In genomic region chr9:44338574-44338973, GRCm38 (mm10) we compare ENCODE assay signal across 16 mouse cellular contexts. TPM values are rescaled to one million over a fixed set of nuclear protein-coding genes. Genes with fewer than 3 reads are reported as not detected.
DNase-seq lines count a peak whose midpoint lies in the region; ATAC-seq and TF ChIP-seq lines count a peak whose summit lies in the region.
"Had no signal": no experiment of that assay in that cellular context is flagged by ENCODE, and none has a peak within 500 bp of the region (broad histone marks: within the 10 kb centered on the region; RNA-seq: fewer than 3 reads in every experiment).

No protein-coding gene starts in this region.

- peaks cover 51% of the 10 kb centered on the region for H3K36me3 ChIP-seq in heart, embryonic 12.5 days
- peaks cover 39% of the 10 kb centered on the region for H3K36me3 ChIP-seq in liver, embryonic 11.5 days (ENCODE audit: control insufficient read depth, insufficient read depth, low read length)
- H3K36me3 ChIP-seq in MEL (ENCODE audit: control insufficient read depth in 1 of 2, insufficient read depth in 2 of 2, low read length in 2 of 2): peaks cover 0 to 27% of the 10 kb centered on the region in 2 experiments; a peak in 3 of 4 replicates
- H3K36me3 ChIP-seq in liver, embryonic 14.5 days (replicated peaks; ENCODE audit: control insufficient read depth, insufficient read depth, low read depth): peaks cover 72% of the 10 kb centered on the region

- TF ChIP-seq POLR2A in MEL (IDR thresholded peaks at IDR 0.05; ENCODE audit: control insufficient read depth in 1 of 2, insufficient read depth in 1 of 2, low read depth in 1 of 2, low read length in 2 of 2, poor library complexity in 1 of 2): no peak

- TF ChIP-seq RAD21 in MEL (IDR thresholded peaks at IDR 0.05; ENCODE audit: low read depth, low read length): no peak; the same call in none of the 2 replicates

- TF ChIP-seq EP300 in MEL (IDR thresholded peaks at IDR 0.05; ENCODE audit: low read depth in 1 of 2, low read length in 2 of 2): no peak
- no peak for TF ChIP-seq EP300 in liver, embryonic 14.5 days (IDR thresholded peaks at IDR 0.05; ENCODE audit: low read depth)

- 84% methylated on average over 5 of the region's 5 CpGs for WGBS in heart, embryonic 12.5 days
- WGBS in liver, embryonic 11.5 days: 87% methylated on average over 5 of the region's 5 CpGs
- 65% methylated on average over 5 of the region's 5 CpGs for WGBS in liver, embryonic 14.5 days (ENCODE audit: insufficient replicate concordance)

- peak; percentile 19 to 52 (median 28); a peak in 3 of 6 replicates for TF ChIP-seq CTCF in MEL (IDR thresholded peaks at IDR 0.05 in 2 of 3, conservative IDR thresholded peaks at IDR 0.05 in 1 of 3; ENCODE audit: control insufficient read depth in 1 of 3, insufficient read depth in 1 of 3, low read depth in 2 of 3, low read length in 3 of 3, poor library complexity in 1 of 3, severe bottlenecking in 1 of 3)
- peak; percentile 51; the same call in 1 of the 2 replicates for TF ChIP-seq CTCF in liver, embryonic 14.5 days (IDR thresholded peaks at IDR 0.05; ENCODE audit: low read depth)

- H3K27ac ChIP-seq in heart, embryonic 12.5 days (ENCODE audit: poor library complexity, severe bottlenecking): no peak overlapping the region
- H3K27ac ChIP-seq in liver, embryonic 11.5 days (ENCODE audit: low read depth, low read length): 0 out of 2 replicates have a peak overlapping the region, but pooled peaks have one; percentile 21
- no peak overlapping the region for H3K27ac ChIP-seq in MEL (ENCODE audit: control insufficient read depth, low read depth, low read length)
- peak overlapping the region; percentile 97 for H3K27ac ChIP-seq in liver, embryonic 14.5 days
- H3K27ac ChIP-seq: neural tube, embryonic 15.5 days had no signal

- H3K4me1 ChIP-seq in heart, embryonic 12.5 days (replicated peaks): peaks cover 36% of the 10 kb centered on the region
- peaks cover 20% of the 10 kb centered on the region for H3K4me1 ChIP-seq in liver, embryonic 11.5 days (replicated peaks; ENCODE audit: control insufficient read depth, insufficient read depth, low read length)
- H3K4me1 ChIP-seq in MEL (ENCODE audit: control insufficient read depth in 1 of 2, insufficient read depth in 2 of 2, low read length in 2 of 2): peaks cover 8 to 23% of the 10 kb centered on the region in 2 experiments
- peaks cover 11 to 18% of the 10 kb centered on the region in 2 experiments for H3K4me1 ChIP-seq in liver, embryonic 14.5 days (replicated peaks; ENCODE audit: control insufficient read depth in 2 of 2, insufficient read depth in 2 of 2, low read length in 1 of 2)

- DNase-seq in heart, postnatal 4 days: no peak
- DNase-seq in liver, embryonic 11.5 days (ENCODE audit: low spot score): no peak
- no peak for DNase-seq in liver
- DNase-seq in MEL (ENCODE audit: low read depth, low spot score): peak; percentile 60
- DNase-seq in liver, embryonic 14.5 days (ENCODE audit: low read depth in 3 of 3, low spot score in 3 of 3): peak in 1 of 3 experiments; percentile 47
- no peak for DNase-seq in urinary bladder, postnatal 4 days (ENCODE audit: low spot score in 2 of 2)
- DNase-seq in adrenal gland, postnatal 14 days: no peak
- DNase-seq: cerebellum, postnatal 14 days; kidney, postnatal 10 days; retina, postnatal 1 day had no signal

- no peaks in the 10 kb centered on the region for H3K27me3 ChIP-seq in heart, embryonic 12.5 days (replicated peaks)
- no peaks in the 10 kb centered on the region for H3K27me3 ChIP-seq in liver, embryonic 11.5 days (replicated peaks; ENCODE audit: control insufficient read depth, insufficient read depth, low read length)
- no peaks in the 10 kb centered on the region for H3K27me3 ChIP-seq in MEL (ENCODE audit: control insufficient read depth in 1 of 2, insufficient read depth in 2 of 2, low read length in 2 of 2)
- H3K27me3 ChIP-seq in liver, embryonic 14.5 days (ENCODE audit: control insufficient read depth, insufficient read depth, low read length): no peaks in the 10 kb centered on the region
- H3K27me3 ChIP-seq: forebrain, embryonic 12.5 days; lung, embryonic 15.5 days; neural tube, embryonic 15.5 days; stomach, embryonic 15.5 days had no signal

- no peak overlapping the region for H3K9ac ChIP-seq in heart, embryonic 12.5 days
- no peak overlapping the region; the same call in 1 of the 2 replicates for H3K9ac ChIP-seq in liver, embryonic 11.5 days (ENCODE audit: low read depth, low read length)
- no peak overlapping the region for H3K9ac ChIP-seq in MEL (ENCODE audit: control insufficient read depth, low read depth, low read length, poor library complexity, severe bottlenecking)
- peak overlapping the region; percentile 99 for H3K9ac ChIP-seq in liver, embryonic 14.5 days (replicated peaks)
- H3K9ac ChIP-seq: forebrain, embryonic 12.5 days; lung, embryonic 15.5 days; neural tube, embryonic 15.5 days; stomach, embryonic 15.5 days had no signal

- H3K9me3 ChIP-seq in heart, embryonic 12.5 days (replicated peaks): no peaks in the 10 kb centered on the region
- H3K9me3 ChIP-seq in liver, embryonic 11.5 days (ENCODE audit: control insufficient read depth, low read length): no peaks in the 10 kb centered on the region
- H3K9me3 ChIP-seq in MEL (replicated peaks; ENCODE audit: insufficient read depth, low read length): no peaks in the 10 kb centered on the region
- H3K9me3 ChIP-seq in liver, embryonic 14.5 days (ENCODE audit: control insufficient read depth, low read length): no peaks in the 10 kb centered on the region
- H3K9me3 ChIP-seq: lung, embryonic 15.5 days; neural tube, embryonic 15.5 days; stomach, embryonic 15.5 days had no signal

- peaks cover 49% of the 10 kb centered on the region for H3K79me2 ChIP-seq in MEL (ENCODE audit: control insufficient read depth, insufficient read depth, low read length, poor library complexity)

- peak overlapping the region; percentile 69; the same call in 1 of the 2 replicates for H3K4me2 ChIP-seq in heart, embryonic 12.5 days
- H3K4me2 ChIP-seq in liver, embryonic 11.5 days: peak overlapping the region; percentile 91
- H3K4me2 ChIP-seq in liver, embryonic 14.5 days (ENCODE audit: low read depth): peak overlapping the region; percentile 98
- H3K4me2 ChIP-seq: neural tube, embryonic 15.5 days had no signal

- ATAC-seq in heart, embryonic 12.5 days (ENCODE audit: insufficient number of reproducible peaks, low FRiP score): no peak
- no peak for ATAC-seq in liver, embryonic 11.5 days (replicated peaks; ENCODE audit: low FRiP score)
- no peak for ATAC-seq in liver, embryonic 14.5 days (ENCODE audit: insufficient read depth)
- ATAC-seq: activated CD4-positive, CD25-positive, alpha-beta regulatory T cell, adult 4 months had no signal

- H3K4me3 ChIP-seq in heart, embryonic 12.5 days: no peak overlapping the region
- peak overlapping the region; percentile 96 for H3K4me3 ChIP-seq in liver, embryonic 11.5 days (ENCODE audit: low read depth, low read length)
- no peak overlapping the region for H3K4me3 ChIP-seq in MEL (ENCODE audit: control insufficient read depth in 1 of 2, insufficient read depth in 1 of 2, low read depth in 2 of 2, low read length in 2 of 2)
- H3K4me3 ChIP-seq in liver, embryonic 14.5 days (ENCODE audit: insufficient read depth in 1 of 2, low read depth in 2 of 2, low read length in 2 of 2): peak overlapping the region; percentile 95 to 97
- H3K4me3 ChIP-seq: lung, embryonic 15.5 days; neural tube, embryonic 15.5 days; stomach, embryonic 15.5 days had no signal

RNA-seq across cellular contexts. Expression of gene H2afx, which starts 4.1 kb away (rescaled TPM):
- 221 and 231 TPM in 2 replicates for polyA plus RNA-seq in heart, embryonic 12.5 days (2016; fragmentation: Nextera tagmentation; extraction: Ambion mirVana)
- total RNA-seq in heart, postnatal 4 days (2021): 100 to 1,000 TPM; 157 to 164 TPM
- 250 TPM in 2 replicates for polyA plus RNA-seq in liver, embryonic 11.5 days (2014; fragmentation: Nextera tagmentation; extraction: Ambion mirVana)
- total RNA-seq in MEL (2012; rRNA removed): 805 and 828 TPM in 2 replicates
- polyA plus RNA-seq in MEL (2012; ENCODE audit: insufficient read depth in 1 of 2, insufficient read length in 2 of 2, low read depth in 1 of 2, low replicate concordance in 2 of 2, missing spikeins in 1 of 2): 10 to 100 TPM in 1 of 2 experiments, not detected in 1; 89.6 TPM
- 177 and 217 TPM in 2 replicates for polyA plus RNA-seq in liver, embryonic 14.5 days (2012; rRNA removed)
- polyA plus RNA-seq in liver, embryonic 14.5 days (2014; fragmentation: Nextera tagmentation; extraction: Ambion mirVana): 168 and 190 TPM in 2 replicates
- total RNA-seq in adrenal gland, postnatal 14 days (2021): 76.0 and 90.3 TPM in 2 replicates

RNA-seq across cellular contexts. Expression of gene Hmbs, which starts 5.5 kb away (rescaled TPM):
- 158 and 176 TPM in 2 replicates for polyA plus RNA-seq in heart, embryonic 12.5 days (2016; fragmentation: Nextera tagmentation; extraction: Ambion mirVana)
- 10 to 100 TPM; 54.0 to 60.6 TPM for total RNA-seq in heart, postnatal 4 days (2021)
- 879 and 949 TPM in 2 replicates for polyA plus RNA-seq in liver, embryonic 11.5 days (2014; fragmentation: Nextera tagmentation; extraction: Ambion mirVana)
- total RNA-seq in MEL (2012; rRNA removed): 110 and 145 TPM in 2 replicates
- polyA plus RNA-seq in MEL (2012; ENCODE audit: insufficient read depth in 1 of 2, insufficient read length in 2 of 2, low read depth in 1 of 2, low replicate concordance in 2 of 2, missing spikeins in 1 of 2): 100 to 1,000 TPM in 1 of 2 experiments, not detected in 1; 138 TPM
- polyA plus RNA-seq in liver, embryonic 14.5 days (2012; rRNA removed): 837 and 876 TPM in 2 replicates
- 1,376 and 1,452 TPM in 2 replicates for polyA plus RNA-seq in liver, embryonic 14.5 days (2014; fragmentation: Nextera tagmentation; extraction: Ambion mirVana)
- total RNA-seq in adrenal gland, postnatal 14 days (2021): 77.5 and 92.0 TPM in 2 replicates

RNA-seq across cellular contexts. Expression of gene Dpagt1, which starts 12.8 kb away (rescaled TPM):
- polyA plus RNA-seq in heart, embryonic 12.5 days (2016; fragmentation: Nextera tagmentation; extraction: Ambion mirVana): 29.7 and 31.4 TPM in 2 replicates
- total RNA-seq in heart, postnatal 4 days (2021): 10 to 100 TPM; 24.1 to 25.0 TPM
- polyA plus RNA-seq in liver, embryonic 11.5 days (2014; fragmentation: Nextera tagmentation; extraction: Ambion mirVana): 39.5 and 41.9 TPM in 2 replicates
- 12.7 and 14.9 TPM in 2 replicates for total RNA-seq in MEL (2012; rRNA removed)
- polyA plus RNA-seq in MEL (2012; ENCODE audit: insufficient read depth in 1 of 2, insufficient read length in 2 of 2, low read depth in 1 of 2, low replicate concordance in 2 of 2, missing spikeins in 1 of 2): 10 to 100 TPM in 1 of 2 experiments, not detected in 1; 43.5 TPM
- polyA plus RNA-seq in liver, embryonic 14.5 days (2012; rRNA removed): 16.4 and 19.5 TPM in 2 replicates
- polyA plus RNA-seq in liver, embryonic 14.5 days (2014; fragmentation: Nextera tagmentation; extraction: Ambion mirVana): 18.8 and 20.2 TPM in 2 replicates
- 27.1 and 29.5 TPM in 2 replicates for total RNA-seq in adrenal gland, postnatal 14 days (2021)

RNA-seq across cellular contexts. Expression of gene C2cd2l, which starts 18.5 kb away (rescaled TPM):
- polyA plus RNA-seq in heart, embryonic 12.5 days (2016; fragmentation: Nextera tagmentation; extraction: Ambion mirVana): 8.6 and 10.3 TPM in 2 replicates
- 10 to 100 TPM; 16.3 to 16.5 TPM for total RNA-seq in heart, postnatal 4 days (2021)
- 8.9 and 9.3 TPM in 2 replicates for polyA plus RNA-seq in liver, embryonic 11.5 days (2014; fragmentation: Nextera tagmentation; extraction: Ambion mirVana)
- 4.3 and 4.7 TPM in 2 replicates for total RNA-seq in MEL (2012; rRNA removed)
- 10 to 100 TPM in 1 of 2 experiments, not detected in 1; 10.9 TPM for polyA plus RNA-seq in MEL (2012; ENCODE audit: insufficient read depth in 1 of 2, insufficient read length in 2 of 2, low read depth in 1 of 2, low replicate concordance in 2 of 2, missing spikeins in 1 of 2)
- 13.0 and 17.3 TPM in 2 replicates for polyA plus RNA-seq in liver, embryonic 14.5 days (2012; rRNA removed)
- polyA plus RNA-seq in liver, embryonic 14.5 days (2014; fragmentation: Nextera tagmentation; extraction: Ambion mirVana): 7.4 and 8.9 TPM in 2 replicates
- 27.8 and 40.4 TPM in 2 replicates for total RNA-seq in adrenal gland, postnatal 14 days (2021)

RNA-seq across cellular contexts. Expression of gene Vps11, which starts 22.9 kb away (rescaled TPM):
- polyA plus RNA-seq in heart, embryonic 12.5 days (2016; fragmentation: Nextera tagmentation; extraction: Ambion mirVana): 19.7 and 21.8 TPM in 2 replicates
- 10 to 100 TPM; 20.9 to 21.6 TPM for total RNA-seq in heart, postnatal 4 days (2021)
- polyA plus RNA-seq in liver, embryonic 11.5 days (2014; fragmentation: Nextera tagmentation; extraction: Ambion mirVana): 25.2 and 26.1 TPM in 2 replicates
- 18.4 and 18.6 TPM in 2 replicates for total RNA-seq in MEL (2012; rRNA removed)
- polyA plus RNA-seq in MEL (2012; ENCODE audit: insufficient read depth in 1 of 2, insufficient read length in 2 of 2, low read depth in 1 of 2, low replicate concordance in 2 of 2, missing spikeins in 1 of 2): 10 to 100 TPM in 1 of 2 experiments, not detected in 1; 27.1 TPM
- 9.4 and 9.7 TPM in 2 replicates for polyA plus RNA-seq in liver, embryonic 14.5 days (2012; rRNA removed)
- 11.5 and 12.0 TPM in 2 replicates for polyA plus RNA-seq in liver, embryonic 14.5 days (2014; fragmentation: Nextera tagmentation; extraction: Ambion mirVana)
- 41.6 and 44.1 TPM in 2 replicates for total RNA-seq in adrenal gland, postnatal 14 days (2021)

Comparison
In these comparisons a context has a peak if more than half of its experiments do, and no peak if none do; other contexts are left out.
1. H3K27ac ChIP-seq: peak in liver, embryonic 11.5 days (single experiment) and liver, embryonic 14.5 days (single experiment); none in heart, embryonic 12.5 days (single experiment) and MEL (single experiment).
2. H3K4me3 ChIP-seq: peak in liver, embryonic 11.5 days (single experiment) and liver, embryonic 14.5 days (2 of 2); none in heart, embryonic 12.5 days (single experiment) and MEL (0 of 2).
3. Peak in every context shown above with its lines, with median percentiles within 50 percentile points of each other: H3K4me2 ChIP-seq.